Mouse (Mus musculus): ENCODE measurements at regions not wholly inside any gene's neighbourhood (a gene's known extent, or its start where the extent isn't known, plus 50 kb on each side); places are given as distances from the start of the nearest gene placed in this dataset.

DNA sequence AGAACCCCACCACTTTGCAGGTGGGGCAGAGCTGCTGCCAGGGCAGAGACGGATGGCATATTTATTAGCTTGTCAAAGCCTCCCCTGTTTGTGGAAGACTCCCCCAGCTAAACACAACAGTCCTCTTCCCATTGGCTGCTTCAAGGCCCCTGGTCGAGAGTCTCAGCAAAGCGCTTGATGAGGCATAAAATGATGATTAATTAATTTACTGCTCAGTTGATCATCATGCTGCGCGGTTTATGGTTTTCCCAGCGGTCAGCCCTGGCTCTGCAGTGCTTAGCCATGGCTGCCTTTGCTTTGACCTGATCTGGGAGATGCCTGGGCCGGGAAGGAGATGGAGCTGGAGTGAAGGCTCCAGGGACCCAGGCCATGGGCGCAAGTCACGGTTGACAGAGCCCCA, 98.5 kb downstream of the Irx2 start:
- TF ChIP-seq CTCF (IDR thresholded peaks at IDR 0.05; ENCODE audit: borderline replicate concordance, control insufficient read depth, extremely low read depth, insufficient read depth, low read length, poor library complexity) (no peak), POLR2A (IDR thresholded peaks at IDR 0.05; ENCODE audit: control insufficient read depth, extremely low read depth, insufficient read depth, low read length, poor library complexity) (no peak)
